Mouse (Mus musculus) urinary bladder, postnatal 36 days (tissue): Measurements from ENCODE around the gene Sowahb.

Experiments used
- DNase-seq, 2 experiments: peaks; one replicate each; pipeline ENCODE4 v3.0.0; 2022; ENCODE audit warnings: low spot score in 2 of 2, mixed read lengths in 1 of 2

Gene Sowahb

GRCm38 (mm10) chr5:93044584-93045370 is at the start of gene Sowahb:
TSS of gene Sowahb (minus strand) at chr5:93045022.
- DNase-seq, result peak; percentile 64 to 79

DNA sequence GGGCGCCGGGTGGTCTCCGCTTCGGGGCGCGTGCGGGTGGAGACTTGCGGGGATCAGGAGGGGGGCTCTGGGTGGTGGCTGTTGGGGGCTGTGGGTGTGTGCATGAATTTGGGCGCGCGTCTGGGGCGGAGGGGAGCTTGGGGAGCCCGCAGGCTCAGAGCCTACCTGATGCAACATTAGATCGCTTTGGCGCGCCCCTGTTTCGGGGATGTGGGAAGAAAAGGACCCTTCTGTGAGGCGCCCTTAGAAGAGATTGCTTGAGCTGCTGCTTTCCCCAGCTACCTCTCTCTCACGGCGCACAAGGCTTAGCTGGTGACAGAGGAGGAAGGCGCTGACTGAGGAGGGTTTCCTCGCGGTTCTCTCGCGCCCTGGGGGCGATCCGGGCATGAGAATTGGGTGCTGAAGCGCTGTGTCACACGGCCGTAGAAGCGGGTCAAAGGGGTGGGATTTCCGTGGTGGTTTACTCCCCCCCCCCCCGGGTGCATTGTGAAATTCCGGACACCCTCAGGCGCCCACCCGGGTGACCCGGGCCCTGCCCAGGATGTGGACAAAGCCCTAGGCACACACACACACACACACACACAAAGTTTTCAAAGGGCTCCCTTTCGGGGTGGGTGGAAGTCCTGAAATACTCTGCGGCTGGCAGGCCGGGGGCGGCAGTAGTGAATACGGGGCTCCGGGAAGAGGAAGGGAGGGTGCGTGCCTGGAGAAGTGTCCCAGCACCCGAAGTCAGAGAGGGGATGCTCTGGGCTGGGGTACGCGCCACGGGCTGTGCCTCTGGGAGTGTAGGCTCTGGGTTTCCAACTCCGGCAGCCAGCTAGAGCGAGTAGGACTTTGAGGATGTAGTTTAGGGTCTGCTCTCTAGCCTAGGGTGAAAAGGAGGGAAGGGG is 49.1 kb upstream of the Sowahb start:
- DNase-seq, result peak in 1 of 2 experiments; percentile 33

DNA sequence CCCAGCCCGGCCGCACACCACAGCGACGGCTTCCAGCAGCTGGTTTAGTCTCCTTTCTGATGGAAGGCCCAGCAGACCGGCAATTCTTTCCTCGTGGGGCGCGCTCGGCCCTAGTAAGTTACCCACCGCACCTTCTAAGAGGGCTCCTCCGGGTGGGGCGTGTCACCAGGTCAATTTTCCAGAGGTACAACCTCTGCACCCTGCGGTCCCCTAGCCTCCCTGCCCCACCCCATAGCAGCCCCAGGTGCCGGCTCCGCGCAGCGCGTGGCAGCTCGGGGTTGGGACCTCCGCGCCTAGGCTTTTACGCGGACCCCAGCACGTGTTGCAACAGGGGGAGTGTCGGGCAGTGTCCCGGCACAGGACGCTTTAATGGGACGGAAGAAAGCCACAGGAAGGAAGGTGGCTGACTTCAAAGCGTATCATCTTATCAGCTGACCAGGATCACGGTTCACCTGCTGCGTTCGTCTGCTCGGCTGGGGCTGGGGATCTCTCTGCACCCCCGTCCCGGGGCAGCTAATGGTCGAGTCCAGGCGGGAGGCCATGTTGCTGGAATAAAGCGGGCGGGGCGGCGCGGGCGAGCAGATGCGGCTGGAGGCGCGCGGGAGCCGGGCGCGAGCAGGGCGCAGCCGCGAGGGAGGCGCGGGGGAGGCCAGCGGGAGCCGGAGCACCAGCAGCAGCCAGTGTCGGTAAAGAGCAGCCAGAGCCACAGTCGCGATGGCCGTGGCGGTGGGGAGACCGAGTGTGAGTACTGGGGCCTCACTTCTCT is 48.2 kb upstream of the Sowahb start, which contains the start of gene Sept11:
Gene Sept11, plus strand, starts transcription at position 581 of the 766 bp plus-strand sequence.
- DNase-seq, result peak; percentile 89 to 92

DNA sequence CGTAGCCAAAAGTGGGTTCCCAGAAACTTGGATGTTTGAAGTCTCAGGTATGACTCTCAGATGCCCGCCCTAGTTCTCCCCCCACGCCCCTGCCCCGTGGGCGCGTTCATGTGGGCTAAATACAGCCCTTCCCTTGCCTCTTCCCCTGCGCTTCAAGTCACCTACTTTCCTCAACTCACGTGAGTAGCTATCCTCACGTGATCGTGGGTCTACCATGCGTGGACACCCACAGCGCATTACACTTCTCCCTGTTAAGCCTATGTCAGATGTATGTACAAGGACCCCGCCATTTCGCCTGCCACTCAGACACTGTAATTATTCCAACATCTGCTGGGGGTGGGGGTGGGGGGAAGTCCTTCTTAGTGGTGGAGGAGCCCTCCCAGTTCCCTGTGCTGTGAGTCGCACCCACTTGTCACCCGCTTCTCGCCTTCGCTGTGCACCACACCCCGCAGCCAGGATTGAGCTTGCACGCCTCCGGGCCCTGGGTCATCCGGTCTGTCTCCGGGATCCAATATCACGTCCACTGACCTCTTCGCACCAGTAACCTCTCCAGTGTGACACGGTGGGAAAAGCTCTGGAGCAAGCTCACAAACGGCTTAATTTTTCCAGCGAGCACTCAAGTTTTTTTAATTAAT is 47.4 kb upstream of the Sowahb start:
- peak in 1 of 2 experiments; percentile 36 for DNase-seq

DNA sequence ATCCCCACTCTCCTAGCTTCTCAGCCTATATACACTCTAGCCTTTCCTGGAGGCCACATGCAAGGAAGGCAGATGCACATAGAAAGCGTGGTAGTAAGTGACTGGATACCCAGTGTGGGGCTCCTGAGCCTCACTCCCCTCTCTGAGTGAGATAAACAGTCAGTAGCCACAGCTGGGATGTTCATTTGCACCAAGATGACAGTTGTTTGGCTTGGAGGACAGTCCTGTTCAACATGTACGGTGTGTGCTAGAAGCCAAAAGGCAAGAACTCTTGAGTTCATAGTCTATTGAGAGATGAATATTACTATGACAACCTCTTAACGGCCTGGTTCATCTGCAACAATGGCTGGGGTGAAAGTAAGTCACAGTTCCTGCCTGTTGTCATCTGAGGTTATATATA is 46.4 kb upstream of the Sowahb start:
- DNase-seq, result no peak

DNA sequence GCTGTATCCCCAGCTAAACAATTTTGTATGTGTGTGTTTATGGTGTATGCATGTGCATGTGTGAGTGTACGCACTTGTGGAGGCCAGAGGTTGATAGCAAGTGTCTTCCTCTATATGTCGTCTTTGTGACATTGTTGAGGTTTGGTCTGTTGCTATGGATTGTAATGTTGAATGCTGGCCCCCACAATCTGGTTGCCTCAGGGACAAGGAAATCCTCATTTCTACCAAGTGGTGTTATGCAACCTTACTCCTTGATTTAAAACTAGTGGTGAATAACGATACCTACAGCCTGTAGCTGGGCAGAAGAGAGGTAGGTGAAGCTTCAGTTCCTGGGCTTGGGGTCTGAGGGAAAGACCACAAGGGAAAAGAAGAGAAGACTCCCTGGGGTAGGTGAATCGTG is 41.1 kb upstream of the Sowahb start:
- no peak for DNase-seq

DNA sequence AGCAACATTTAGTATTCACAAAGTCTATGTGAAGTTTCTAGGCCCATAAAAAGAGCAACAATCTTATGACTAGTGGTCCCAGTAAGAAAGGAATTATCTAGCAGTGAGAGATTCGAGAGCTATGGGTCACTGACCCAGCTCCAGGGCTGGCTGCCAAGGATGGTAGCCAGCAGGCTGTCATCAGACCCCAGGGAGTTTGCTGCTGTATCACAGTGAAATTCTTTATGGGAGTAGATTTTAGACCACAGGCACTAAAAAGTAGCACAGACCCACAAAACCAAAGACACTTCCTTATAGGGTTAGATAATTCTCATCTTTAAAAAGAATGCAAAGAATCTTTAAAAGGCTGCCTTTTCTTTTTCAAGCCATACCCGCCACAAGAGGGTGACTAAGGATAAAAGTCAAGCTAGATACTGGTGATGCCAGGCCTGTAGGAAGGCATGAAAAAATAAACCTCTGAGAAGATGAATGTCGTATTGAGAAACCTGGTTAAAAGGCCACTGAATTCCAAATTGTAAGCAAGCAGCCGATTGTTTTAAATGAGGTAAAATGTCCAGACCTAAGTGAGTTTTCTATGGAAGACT is 40.3 kb upstream of the Sowahb start:
- no peak for DNase-seq

DNA sequence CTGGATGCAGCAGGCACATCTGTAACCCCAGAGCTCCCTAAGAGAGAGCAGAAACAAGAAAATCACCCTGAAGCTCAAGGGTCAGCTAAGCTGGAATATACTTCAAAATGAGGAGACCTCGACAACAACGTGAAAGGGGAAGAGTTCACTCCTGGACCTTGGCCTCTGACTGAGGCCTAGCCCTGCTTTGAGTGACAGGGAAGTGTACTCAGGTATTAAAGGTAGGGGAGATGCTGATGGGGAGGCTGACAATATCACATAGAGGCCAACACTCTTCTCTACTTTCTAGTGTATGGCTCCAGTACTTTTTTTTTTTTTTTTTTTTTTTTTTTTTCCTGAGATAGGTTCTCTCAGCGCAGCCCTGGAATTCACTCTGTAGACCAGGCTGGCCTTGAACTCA is 34.8 kb upstream of the Sowahb start:
- DNase-seq, result no peak

GRCm38 (mm10) chr5:93077661-93078323 is 33.0 kb upstream of the Sowahb start:
- no peak for DNase-seq

DNA sequence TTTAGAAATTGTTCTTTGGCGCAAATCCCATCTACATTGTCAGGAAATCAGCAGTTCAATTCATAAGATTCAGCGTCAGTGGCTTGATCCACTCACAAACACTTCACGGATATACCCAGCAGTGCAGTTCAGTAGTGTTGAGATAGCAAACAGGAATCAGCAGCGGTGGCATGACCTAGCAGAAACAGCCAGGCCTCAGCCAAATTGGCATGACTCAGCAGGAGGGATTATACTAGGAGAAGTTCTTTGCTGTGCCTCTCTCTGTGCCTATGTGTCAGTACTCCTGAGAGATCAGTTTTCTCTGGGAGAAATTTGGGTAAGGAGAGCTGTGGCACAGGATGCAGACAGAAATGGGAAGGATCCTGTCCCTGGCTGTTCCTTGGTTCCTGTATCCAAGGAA is 16.0 kb upstream of the Sowahb start:
- DNase-seq, result no peak

GRCm38 (mm10) chr5:93053606-93054397 is 9.0 kb upstream of the Sowahb start:
- no peak for DNase-seq

- DNase-seq, result no peak
Measured at GRCm38 (mm10) chr5:93051951-93052350, 7.1 kb upstream of the Sowahb start.

DNA sequence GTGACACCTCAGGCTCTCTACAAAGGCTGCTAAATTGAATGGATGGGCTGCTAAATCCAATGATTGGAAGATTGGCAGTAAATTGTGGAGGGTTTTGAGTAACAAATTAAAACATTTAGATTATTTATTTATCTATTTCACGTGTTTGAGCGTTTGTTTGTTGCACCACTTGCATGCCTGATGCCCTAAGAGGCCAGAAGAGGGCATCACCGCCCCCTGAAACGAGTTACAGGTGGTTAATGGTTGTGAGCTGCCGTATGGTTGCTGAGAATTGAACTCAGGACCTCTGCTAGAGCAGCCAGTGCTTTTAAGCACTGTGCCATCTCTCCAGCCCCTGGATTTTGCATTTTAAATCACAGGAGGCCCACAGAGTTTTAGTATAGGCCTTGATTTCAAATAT is 6.2 kb upstream of the Sowahb start:
- no peak for DNase-seq

DNA sequence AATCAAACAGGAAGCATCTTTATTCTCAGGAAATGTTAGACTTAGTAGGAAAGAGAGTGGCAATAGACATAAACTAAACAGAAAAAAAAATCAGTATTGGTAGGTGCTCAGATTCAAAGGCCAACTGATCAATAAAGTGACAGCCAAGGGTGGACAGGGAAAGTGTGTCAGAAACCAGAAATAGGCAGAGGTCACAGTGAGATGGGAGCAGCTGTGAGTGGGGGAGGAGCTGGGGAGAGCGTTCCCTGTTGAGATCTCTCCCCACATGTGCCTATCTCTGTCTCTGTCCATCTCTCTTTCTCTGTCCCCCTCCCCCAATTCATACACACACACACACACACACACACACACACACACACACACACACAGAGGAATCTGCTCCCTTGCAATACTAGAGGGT is 5.1 kb upstream of the Sowahb start:
- DNase-seq, result no peak

GRCm38 (mm10) chr5:93048481-93049240 is 3.8 kb upstream of the Sowahb start:
- DNase-seq, result no peak

DNA sequence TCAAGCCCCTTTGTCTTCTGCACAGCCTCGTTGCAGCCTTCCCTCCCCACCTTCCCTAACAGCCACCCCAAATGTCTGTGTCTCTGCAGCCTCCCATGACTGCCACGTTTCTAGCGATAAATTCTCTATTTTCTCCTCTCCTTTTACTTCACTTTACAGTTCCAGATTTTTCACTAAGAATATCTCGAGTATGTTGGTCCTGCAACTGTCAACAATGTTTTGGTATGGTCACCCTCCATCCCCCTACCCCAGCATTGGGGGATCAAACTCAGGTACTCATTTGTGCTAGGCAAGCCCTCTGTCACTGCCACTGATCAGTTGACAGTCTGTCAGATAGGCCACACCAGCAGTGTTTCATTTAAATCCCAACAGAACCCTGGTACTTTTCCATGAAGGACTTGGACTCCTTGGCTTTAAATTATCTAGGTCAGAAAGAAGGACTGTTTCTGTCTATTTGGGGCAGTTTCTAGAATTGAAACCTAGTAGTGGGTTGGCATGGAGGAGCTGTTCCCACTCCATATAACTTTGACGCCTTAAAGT is 1.6 kb upstream of the Sowahb start:
- no peak for DNase-seq

DNA sequence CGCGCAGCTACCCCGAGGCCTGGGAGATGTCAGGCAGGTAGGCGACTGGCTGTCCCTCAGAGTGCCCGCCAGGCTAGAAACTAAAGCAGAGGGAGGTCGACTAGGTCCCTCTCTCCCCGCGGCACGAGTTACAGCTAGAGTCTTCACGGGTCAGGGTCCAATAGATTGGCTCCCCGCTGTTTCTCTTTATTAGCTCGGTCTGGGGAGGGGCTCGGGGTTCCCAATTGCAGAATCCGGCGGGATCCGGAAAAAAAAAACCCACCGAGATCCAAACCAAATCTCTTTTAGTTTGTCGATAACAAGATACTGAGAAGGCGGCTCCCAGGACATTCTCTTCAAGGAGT is 521 bp upstream of the Sowahb start:
- no peak for DNase-seq

GRCm38 (mm10) chr5:93043688-93044583 is 886 bp downstream of the Sowahb start:
- DNase-seq, result no peak
